Mouse (Mus musculus) forelimb bud, embryonic 11.5 days (tissue): ENCODE measurements around the gene Nrsn2.
"Not testable (repeated sequence)": the region's sequence is repeated elsewhere in the genome, so short reads cannot be mapped to it uniquely, and the experiment has no call there.

ENCODE experiments used
- DNase-seq: peaks from one replicate; pipeline ENCODE4 v3.0.0-alpha.2; 2012; ENCODE audit warnings: low read depth, low spot score

The Nrsn2 gene

GRCm38 (mm10) chr2:152392786-152393185, 16.3 kb upstream of the Nrsn2 start:
- DNase-seq = peak; percentile 68

GRCm38 (mm10) chr2:152384191-152384590, 7.8 kb upstream of the Nrsn2 start:
- no peak for DNase-seq

GRCm38 (mm10) chr2:152375652-152376344, 640 bp downstream of the Nrsn2 start:
- peak; percentile 77 for DNase-seq

GRCm38 (mm10) chr2:152373547-152373946, 2.9 kb downstream of the Nrsn2 start:
- DNase-seq = no peak

GRCm38 (mm10) chr2:152372661-152373060, 3.8 kb downstream of the Nrsn2 start:
- no peak for DNase-seq

GRCm38 (mm10) chr2:152372104-152372503, 4.3 kb downstream of the Nrsn2 start:
- no peak for DNase-seq

GRCm38 (mm10) chr2:152368532-152369140, 7.8 kb downstream of the Nrsn2 start:
- peak; percentile 80 for DNase-seq

GRCm38 (mm10) chr2:152367917-152368316, 8.5 kb downstream of the Nrsn2 start:
- DNase-seq = no peak

GRCm38 (mm10) chr2:152363245-152364147, 12.9 kb downstream of the Nrsn2 start:
- DNase-seq = peak; percentile 88

GRCm38 (mm10) chr2:152361193-152361592, 15.2 kb downstream of the Nrsn2 start:
- no peak for DNase-seq

- no peak for DNase-seq
These were observed 16.1 kb downstream of the Nrsn2 start for GRCm38 (mm10) chr2:152360271-152360775.

GRCm38 (mm10) chr2:152359616-152360015, 16.8 kb downstream of the Nrsn2 start:
- no peak for DNase-seq

- not testable (repeated sequence) for DNase-seq
These were observed 17.5 kb downstream of the Nrsn2 start for GRCm38 (mm10) chr2:152358977-152359376.

GRCm38 (mm10) chr2:152357254-152357653, 19.2 kb downstream of the Nrsn2 start:
- no peak for DNase-seq

GRCm38 (mm10) chr2:152349842-152350540, 26.4 kb downstream of the Nrsn2 start:
- DNase-seq = no peak

GRCm38 (mm10) chr2:152349205-152349604, 27.2 kb downstream of the Nrsn2 start:
- DNase-seq = no peak

- no peak for DNase-seq
These were observed 28.7 kb downstream of the Nrsn2 start for GRCm38 (mm10) chr2:152347722-152348121.

GRCm38 (mm10) chr2:152346776-152347465, 29.5 kb downstream of the Nrsn2 start:
- no peak for DNase-seq

GRCm38 (mm10) chr2:152345393-152345792, 31.0 kb downstream of the Nrsn2 start:
- DNase-seq = no peak

- DNase-seq = no peak
These were observed 31.5 kb downstream of the Nrsn2 start for GRCm38 (mm10) chr2:152344909-152345308.

- DNase-seq = no peak
These were observed 32.1 kb downstream of the Nrsn2 start for GRCm38 (mm10) chr2:152344361-152344760.
